Mouse (Mus musculus): Measurements from ENCODE around the gene Olfm2.

- TF ChIP-seq CHD2 (IDR thresholded peaks at IDR 0.05; ENCODE audit: low read depth, low read length) = no peak
- no peak for TF ChIP-seq MAFK (IDR thresholded peaks at IDR 0.05; ENCODE audit: insufficient read depth, low read depth, low read length)
- TF ChIP-seq HCFC1 (IDR thresholded peaks at IDR 0.05; ENCODE audit: borderline replicate concordance, insufficient read depth, low read length) = no peak
- TF ChIP-seq ZC3H11A (IDR thresholded peaks at IDR 0.05; ENCODE audit: borderline replicate concordance, low read depth, low read length) = no peak
Observed at GRCm38 (mm10) chr9:20794108-20794806, 48.1 kb upstream of the Olfm2 start.

All from ES-E14 (cell line).